Mouse (Mus musculus) macrophage (primary cell): ENCODE data around the gene Isg20l2. TPM values are rescaled to one million over a fixed set of nuclear protein-coding genes. Genes with fewer than 3 reads are reported as not detected.
A peak's percentile ranks its signal among the peaks of the same experiment; 100 is the strongest.

Experiments
- H3K27ac ChIP-seq: fragments of 350-480 bp; formaldehyde crosslinking; 2 replicates; pipeline ENCODE4 v1.9.0; 2021
- H3K36me3 ChIP-seq: fragments of 350-480 bp; formaldehyde crosslinking; 2 replicates; pipeline ENCODE4 v1.9.0; 2021; ENCODE audit errors: inconsistent target
- H3K4me3 ChIP-seq: fragments of 350-480 bp; formaldehyde crosslinking; 2 replicates; pipeline ENCODE4 v1.9.0; 2021; ENCODE audit errors: inconsistent target
- H3K79me2 ChIP-seq: fragments of 350-480 bp; formaldehyde crosslinking; 2 replicates; pipeline ENCODE4 v1.9.0; 2021; ENCODE audit errors: inconsistent target
- WGBS: methylation state at CpG from one replicate; pipeline ENCODE4 v1.1.7; 2026; ENCODE audit warnings: inconsistent platforms; ENCODE audit not compliant: missing documents; 5-methylcytosine and 5-hydroxymethylcytosine counted together
- polyA plus RNA-seq: library from polyadenylated mRNA; stranded (reverse); fragments of 250-400 nt; gene quantifications from 3 replicates; pipeline ENCODE4 v1.2.4, GENCODE M21; 2018; ENCODE audit warnings: inconsistent platforms

Isg20l2 gene
- polyA plus RNA-seq, 1 experiment from 2014 or later = 14.0 TPM

GRCm38 (mm10) chr3:87905880-87906485 is 24.1 kb upstream of the Isg20l2 start, which contains the start of gene Hdgf:
TSS of gene Hdgf (plus strand) at chr3:87906321.
- Histone ChIP-seq H3K36me3 (no peaks in the 10 kb centered on the region), H3K79me2 (peaks cover 43% of the 10 kb centered on the region), H3K4me3 (peak within 1 kb of the TSS; percentile 84), H3K27ac (peak within 1 kb of the TSS; percentile 66)
- 1% methylated on average over 57 of the region's 57 CpGs for WGBS

DNA sequence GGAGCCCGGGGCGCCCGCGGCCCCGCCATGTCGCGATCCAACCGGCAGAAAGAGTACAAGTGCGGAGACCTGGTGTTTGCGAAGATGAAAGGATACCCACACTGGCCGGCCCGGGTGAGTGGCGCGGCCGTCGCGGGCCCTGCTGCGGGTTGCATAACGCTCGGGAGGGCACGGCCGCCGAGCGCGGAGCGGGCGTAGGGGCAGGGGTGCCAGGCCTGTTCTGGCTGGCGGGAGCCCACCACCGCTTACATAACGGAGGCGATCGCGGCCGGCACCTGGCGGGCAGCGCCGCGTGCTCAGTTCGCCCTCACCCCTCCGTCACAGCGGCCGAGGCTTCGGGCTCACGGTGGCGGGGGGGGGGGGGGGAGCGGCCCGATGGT is 23.5 kb upstream of the Isg20l2 start:
- H3K27ac ChIP-seq = peak overlapping the region; percentile 66; the same call in 1 of the 2 replicates
- WGBS = 3% methylated on average over 39 of the region's 47 CpGs

DNA sequence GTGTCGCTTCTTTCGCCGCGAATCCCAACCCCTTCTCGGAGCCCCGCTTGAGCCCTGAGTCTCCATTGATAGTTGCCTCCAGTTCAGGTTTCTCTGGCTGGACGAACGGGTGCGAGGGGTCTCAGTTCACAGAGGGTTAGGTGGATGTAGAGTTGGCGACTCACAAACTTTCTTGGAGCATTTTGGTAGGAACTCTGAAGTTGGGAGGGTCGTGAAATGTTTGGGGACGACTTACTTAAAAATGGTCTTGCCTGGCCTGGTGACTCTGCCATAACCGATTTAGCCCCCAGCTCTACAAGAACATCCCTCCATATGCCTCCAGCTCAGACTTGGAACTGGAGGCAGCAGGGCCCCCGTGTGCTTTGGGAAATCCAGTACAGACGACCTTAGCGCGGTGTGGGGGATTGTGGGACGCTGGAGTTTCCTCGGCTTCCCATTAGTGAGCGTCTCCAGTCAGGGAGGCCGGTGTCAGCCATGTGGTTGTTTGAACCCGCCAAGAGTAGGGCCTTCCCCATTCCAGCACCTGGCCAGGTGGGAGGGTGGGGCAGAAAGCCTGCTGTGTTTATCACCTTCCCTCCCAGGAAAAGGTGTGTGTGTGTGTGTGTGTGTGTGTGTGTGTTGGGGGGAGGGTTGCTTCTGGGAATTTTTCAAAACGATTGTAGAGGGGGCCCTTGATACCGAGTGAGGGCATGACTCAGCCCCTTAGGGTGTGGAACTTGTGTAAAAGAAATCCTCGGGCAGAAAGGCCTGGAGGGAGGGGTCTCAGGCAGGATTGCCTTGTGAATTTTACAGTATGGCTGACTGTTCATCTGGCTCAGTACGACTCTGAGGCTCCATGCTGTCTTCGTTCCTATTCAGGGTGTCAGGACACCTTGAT is 22.9 kb upstream of the Isg20l2 start:
- H3K79me2 ChIP-seq = peaks cover 55% of the 10 kb centered on the region
- WGBS = under 1% methylated on average over 25 of the region's 27 CpGs
- no peaks in the 10 kb centered on the region for H3K36me3 ChIP-seq
- H3K4me3 ChIP-seq = peak overlapping the region; percentile 84
- peak overlapping the region; percentile 66 for H3K27ac ChIP-seq

More for the DNA sequence above, 23.5 kb upstream of the Isg20l2 start:
- H3K36me3 ChIP-seq = no peaks in the 10 kb centered on the region
- H3K4me3 ChIP-seq = peak overlapping the region; percentile 84
- H3K79me2 ChIP-seq = peaks cover 49% of the 10 kb centered on the region

DNA sequence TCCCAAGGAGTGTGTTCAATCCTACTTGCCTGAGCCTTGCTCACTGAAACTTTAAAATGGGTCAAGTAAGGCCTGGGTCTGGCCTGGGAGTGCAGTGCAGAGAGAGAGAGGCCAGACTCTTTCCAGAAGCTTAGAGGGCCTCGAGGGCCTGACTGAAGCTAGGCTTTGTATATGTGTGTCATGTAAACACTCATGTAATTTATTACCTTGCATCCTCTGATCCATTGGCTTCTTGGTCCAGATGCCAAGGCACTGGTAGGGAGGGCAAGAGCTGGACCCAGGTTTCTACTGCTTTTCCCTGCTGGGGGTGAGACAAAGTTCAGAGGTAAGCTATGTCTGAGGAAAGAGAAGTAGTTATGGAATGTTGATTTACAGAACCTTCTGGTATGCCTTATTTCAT is 22.2 kb upstream of the Isg20l2 start:
- 29% methylated on average over 1 of the region's 1 CpGs for WGBS
- Histone ChIP-seq H3K79me2 (peaks cover 62% of the 10 kb centered on the region), H3K4me3 (peak overlapping the region; percentile 84), H3K27ac (peak overlapping the region; percentile 66), H3K36me3 (no peaks in the 10 kb centered on the region)

GRCm38 (mm10) chr3:87909381-87909780 is 20.7 kb upstream of the Isg20l2 start:
- peak overlapping the region; percentile 85 for H3K27ac ChIP-seq
- H3K36me3 ChIP-seq = peaks cover 13% of the 10 kb centered on the region; the same call in 1 of the 2 replicates
- no peak overlapping the region for H3K4me3 ChIP-seq
- WGBS = 86% methylated on average over 2 of the region's 2 CpGs
- peaks cover 73% of the 10 kb centered on the region for H3K79me2 ChIP-seq

- Histone ChIP-seq H3K79me2 (peaks cover 73% of the 10 kb centered on the region), H3K4me3 (peak overlapping the region; percentile 28; the same call in 1 of the 2 replicates), H3K27ac (peak overlapping the region; percentile 85), H3K36me3 (peaks cover 18% of the 10 kb centered on the region; the same call in 1 of the 2 replicates)
- 40% methylated on average over 4 of the region's 4 CpGs for WGBS
These were observed 20.2 kb upstream of the Isg20l2 start for GRCm38 (mm10) chr3:87909874-87910273.

GRCm38 (mm10) chr3:87910573-87911141 is 19.5 kb upstream of the Isg20l2 start:
- peaks cover 26% of the 10 kb centered on the region; the same call in 1 of the 2 replicates for H3K36me3 ChIP-seq

DNA sequence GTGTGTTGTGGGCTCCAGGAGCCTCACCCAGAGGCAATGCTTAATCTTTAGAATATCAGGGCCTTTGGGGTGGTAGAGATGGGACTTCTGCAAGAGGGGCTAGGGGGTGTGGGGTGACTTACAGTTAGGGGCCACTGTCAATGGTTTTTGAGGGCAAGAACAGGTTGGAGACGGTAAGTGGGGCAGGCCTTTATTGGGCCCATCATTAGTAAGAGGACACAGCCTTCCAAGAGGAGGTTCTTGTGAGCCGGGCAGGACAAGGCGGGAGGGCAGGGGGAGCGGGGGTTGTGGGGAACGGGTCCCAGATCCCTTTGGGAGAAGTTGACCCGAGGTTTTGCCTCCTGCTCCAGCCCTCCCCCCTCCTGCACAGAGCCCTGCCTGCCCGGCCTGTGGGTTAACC is 16.6 kb upstream of the Isg20l2 start:
- peaks cover 55% of the 10 kb centered on the region for H3K79me2 ChIP-seq
- no peak overlapping the region for H3K4me3 ChIP-seq
- H3K36me3 ChIP-seq = peaks cover 37% of the 10 kb centered on the region; the same call in 1 of the 2 replicates
- no peak overlapping the region for H3K27ac ChIP-seq
- WGBS = 88% methylated on average over 7 of the region's 7 CpGs

More at GRCm38 (mm10) chr3:87910573-87911141, 19.5 kb upstream of the Isg20l2 start:
- H3K27ac ChIP-seq = peak overlapping the region; percentile 85
- 26% methylated on average over 12 of the region's 12 CpGs for WGBS
- peak overlapping the region; percentile 28; the same call in 1 of the 2 replicates for H3K4me3 ChIP-seq
- peaks cover 73% of the 10 kb centered on the region for H3K79me2 ChIP-seq

GRCm38 (mm10) chr3:87913891-87914290 is 16.2 kb upstream of the Isg20l2 start:
- Histone ChIP-seq H3K79me2 (peaks cover 51% of the 10 kb centered on the region), H3K36me3 (peaks cover 37% of the 10 kb centered on the region; the same call in 1 of the 2 replicates), H3K27ac (no peak overlapping the region), H3K4me3 (no peak overlapping the region)
- WGBS = 94% methylated on average over 10 of the region's 10 CpGs

- 100% methylated on average over 1 of the region's 1 CpGs for WGBS
- H3K4me3 ChIP-seq = no peak overlapping the region
- no peak overlapping the region for H3K27ac ChIP-seq
- peaks cover 35% of the 10 kb centered on the region for H3K79me2 ChIP-seq
- H3K36me3 ChIP-seq = peaks cover 37% of the 10 kb centered on the region; the same call in 1 of the 2 replicates
These were observed 13.1 kb upstream of the Isg20l2 start for GRCm38 (mm10) chr3:87916990-87917389.

GRCm38 (mm10) chr3:87918551-87918950 is 11.6 kb upstream of the Isg20l2 start:
- 87% methylated on average over 1 of the region's 1 CpGs for WGBS
- peaks cover 45% of the 10 kb centered on the region for H3K36me3 ChIP-seq
- H3K27ac ChIP-seq = no peak overlapping the region
- H3K4me3 ChIP-seq = no peak overlapping the region
- H3K79me2 ChIP-seq = peaks cover 19% of the 10 kb centered on the region

GRCm38 (mm10) chr3:87919336-87920108 is 10.6 kb upstream of the Isg20l2 start, which contains the start of gene Mrpl24:
TSS of gene Mrpl24 (plus strand) at chr3:87919506.
- 2% methylated on average over 25 of the region's 30 CpGs for WGBS

GRCm38 (mm10) chr3:87920270-87920943 is 9.7 kb upstream of the Isg20l2 start:
- Histone ChIP-seq H3K79me2 (peaks cover 15% of the 10 kb centered on the region), H3K36me3 (peaks cover 45% of the 10 kb centered on the region), H3K4me3 (peak overlapping the region; percentile 93), H3K27ac (0 out of 2 replicates have a peak overlapping the region, but pooled peaks have one; percentile 70)
- 72% methylated on average over 8 of the region's 9 CpGs for WGBS

More at GRCm38 (mm10) chr3:87919336-87920108, 10.6 kb upstream of the Isg20l2 start, which contains the start of gene Mrpl24:
- H3K27ac ChIP-seq = peak within 1 kb of the TSS; percentile 70
- peaks cover 15% of the 10 kb centered on the region for H3K79me2 ChIP-seq
- peaks cover 45% of the 10 kb centered on the region for H3K36me3 ChIP-seq
- peak within 1 kb of the TSS; percentile 93 for H3K4me3 ChIP-seq
